Mouse (Mus musculus): Measurements from ENCODE around the gene Zfp827. TPM values are rescaled to one million over a fixed set of nuclear protein-coding genes. Genes with fewer than 3 reads are reported as not detected.

Zfp827 gene
- polyA plus RNA-seq, 1 experiment from 2014 or later, result 10.2 TPM

DNA sequence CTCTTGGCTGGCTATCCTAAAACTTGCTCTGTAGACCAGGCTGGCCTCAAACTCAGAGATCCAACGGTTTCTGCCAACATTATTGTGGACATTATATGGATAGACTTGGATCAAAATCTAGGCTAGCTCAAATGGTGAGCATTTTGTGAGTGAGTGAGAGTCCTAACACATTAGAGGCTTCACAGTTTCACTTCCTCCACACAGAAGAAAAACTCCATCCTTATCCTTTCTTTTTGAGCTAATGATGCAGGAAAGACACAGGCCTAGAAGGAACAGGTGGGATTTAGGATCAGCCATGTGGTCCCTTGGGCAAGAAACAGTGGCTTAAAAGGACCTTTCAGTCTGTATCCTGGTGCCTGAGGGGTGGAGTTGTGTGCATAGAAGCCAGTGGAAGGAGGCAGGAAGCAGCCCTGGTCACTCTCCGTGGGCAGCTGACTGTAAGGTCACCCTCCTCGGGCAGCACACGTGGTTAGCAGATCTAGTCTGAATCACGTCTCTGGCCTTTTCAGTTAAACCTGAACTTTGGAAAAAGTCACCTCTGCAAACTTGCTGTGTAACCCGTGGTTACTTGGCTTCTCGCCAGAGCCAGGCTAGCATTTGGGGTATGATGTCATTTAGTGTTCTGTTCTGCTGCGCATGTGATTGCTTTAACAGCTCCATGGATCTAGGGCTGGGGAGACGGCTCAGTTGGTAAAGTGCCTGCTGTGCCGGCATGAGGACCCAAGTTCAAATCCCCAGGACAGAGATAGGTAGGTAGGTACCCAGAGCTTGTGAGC lies 134.5 kb downstream of the Zfp827 start:
- whole genome bisulfite sequencing, result 39% methylated on average over 10 of the region's 10 CpGs
- peak; percentile 55 for ATAC-seq

DNA sequence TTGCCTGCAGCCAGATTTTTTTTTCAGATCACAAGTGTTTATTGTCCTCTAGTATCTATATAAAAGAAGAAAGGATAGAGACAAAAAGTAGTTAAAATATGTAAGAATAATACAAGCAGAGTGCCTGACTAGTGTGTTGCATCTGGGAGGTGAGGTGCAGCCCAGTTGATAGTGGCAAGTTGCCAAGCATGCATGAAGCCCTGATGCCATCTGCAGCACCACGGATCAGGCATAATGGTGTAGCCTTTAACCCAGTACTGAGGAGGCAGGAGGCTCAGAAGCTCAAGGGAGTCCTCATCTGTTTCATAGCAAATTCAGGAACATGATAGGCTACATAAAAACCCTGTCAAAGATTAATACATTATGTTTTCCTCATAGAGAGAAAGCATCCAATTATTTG lies 136.1 kb downstream of the Zfp827 start:
- 0 out of 2 replicates have a peak, but pooled peaks have one; percentile 24 for ATAC-seq
- DNase-seq (ENCODE audit: low spot score), result peak; percentile 51
- Histone ChIP-seq H3K4me3 (ENCODE audit: low read depth, low read length) (no peak overlapping the region), H3K36me3 (ENCODE audit: control insufficient read depth, insufficient read depth, low read length) (peaks cover 1% of the 10 kb centered on the region; the same call in 1 of the 2 replicates), H3K4me1 (ENCODE audit: control insufficient read depth, insufficient read depth, low read length) (peaks cover 12% of the 10 kb centered on the region; the same call in 1 of the 2 replicates), H3K9me3 (replicated peaks; ENCODE audit: control insufficient read depth, low read length) (no peaks in the 10 kb centered on the region), H3K27me3 (replicated peaks; ENCODE audit: control insufficient read depth, insufficient read depth, low read length) (no peaks in the 10 kb centered on the region), H3K4me2 (ENCODE audit: low read length) (no peak overlapping the region), H3K9ac (ENCODE audit: low read length) (no peak overlapping the region), H3K27ac (ENCODE audit: low read depth, low read length) (no peak overlapping the region)
- WGBS, result 18% methylated on average over 1 of the region's 1 CpGs

More for the DNA sequence above, 134.5 kb downstream of the Zfp827 start:
- DNase-seq (ENCODE audit: low spot score), result peak; percentile 75
- no peak overlapping the region for H3K4me3 ChIP-seq (ENCODE audit: low read depth, low read length)
- peaks cover 12% of the 10 kb centered on the region; the same call in 1 of the 2 replicates for H3K4me1 ChIP-seq (ENCODE audit: control insufficient read depth, insufficient read depth, low read length)
- H3K4me2 ChIP-seq (ENCODE audit: low read length), result no peak overlapping the region
- H3K27ac ChIP-seq (ENCODE audit: low read depth, low read length), result no peak overlapping the region
- no peaks in the 10 kb centered on the region for H3K27me3 ChIP-seq (replicated peaks; ENCODE audit: control insufficient read depth, insufficient read depth, low read length)
- H3K36me3 ChIP-seq (ENCODE audit: control insufficient read depth, insufficient read depth, low read length), result peaks cover 7% of the 10 kb centered on the region; the same call in 1 of the 2 replicates
- H3K9me3 ChIP-seq (replicated peaks; ENCODE audit: control insufficient read depth, low read length), result no peaks in the 10 kb centered on the region
- H3K9ac ChIP-seq (ENCODE audit: low read length), result no peak overlapping the region

DNA sequence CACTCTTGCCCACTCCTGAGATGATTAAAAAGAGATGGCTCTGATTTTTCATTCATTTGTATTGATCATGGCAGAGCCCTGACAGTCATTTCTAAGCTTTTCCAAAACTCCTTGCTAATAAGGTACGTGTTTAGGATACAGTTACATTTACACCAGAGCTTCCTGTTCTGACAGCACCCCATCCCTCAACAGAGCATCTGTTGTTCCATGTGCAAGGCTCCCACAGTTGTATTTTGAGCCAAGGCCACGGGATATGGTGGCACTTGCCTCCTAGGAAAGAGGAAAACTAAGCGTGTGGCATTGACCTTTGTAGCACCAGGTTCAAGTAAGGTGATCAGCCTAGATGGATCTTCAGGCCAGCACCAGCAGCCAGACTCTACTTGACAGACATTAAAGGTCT lies 137.0 kb downstream of the Zfp827 start:
- 73% methylated on average over 3 of the region's 3 CpGs for WGBS
- H3K4me3 ChIP-seq (ENCODE audit: low read depth, low read length), result no peak overlapping the region
- H3K36me3 ChIP-seq (ENCODE audit: control insufficient read depth, insufficient read depth, low read length), result no peaks in the 10 kb centered on the region
- H3K4me2 ChIP-seq (ENCODE audit: low read length), result no peak overlapping the region
- no peak overlapping the region for H3K27ac ChIP-seq (ENCODE audit: low read depth, low read length)
- H3K4me1 ChIP-seq (ENCODE audit: control insufficient read depth, insufficient read depth, low read length), result peaks cover 12% of the 10 kb centered on the region; the same call in 1 of the 2 replicates
- no peak for DNase-seq (ENCODE audit: low spot score)
- H3K9ac ChIP-seq (ENCODE audit: low read length), result no peak overlapping the region
- no peaks in the 10 kb centered on the region for H3K9me3 ChIP-seq (replicated peaks; ENCODE audit: control insufficient read depth, low read length)
- ATAC-seq, result no peak
- H3K27me3 ChIP-seq (replicated peaks; ENCODE audit: control insufficient read depth, insufficient read depth, low read length), result no peaks in the 10 kb centered on the region

DNA sequence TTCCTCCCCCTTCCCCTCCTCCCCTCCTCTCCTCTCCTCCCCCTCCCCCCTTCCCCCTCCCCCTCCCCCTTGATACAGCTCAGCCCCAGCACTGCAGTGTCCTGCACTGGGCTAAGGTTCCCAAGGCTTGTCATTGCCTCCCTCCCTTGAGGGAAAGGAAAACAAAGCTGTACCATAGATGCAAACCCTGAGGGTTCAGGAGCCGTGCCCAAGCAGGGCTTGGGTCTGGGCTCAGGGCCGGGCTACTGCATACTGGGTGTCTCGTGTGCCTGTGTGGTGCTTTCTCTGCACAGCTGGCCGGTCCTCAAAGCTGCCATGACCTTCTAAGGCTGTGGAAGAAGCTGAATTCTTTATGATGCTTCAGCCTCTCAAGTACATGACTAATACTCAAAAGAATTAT lies 145.4 kb downstream of the Zfp827 start:
- no peaks in the 10 kb centered on the region for H3K4me1 ChIP-seq (ENCODE audit: control insufficient read depth, insufficient read depth, low read length)
- no peak overlapping the region for H3K4me3 ChIP-seq (ENCODE audit: low read depth, low read length)
- no peak for ATAC-seq
- no peaks in the 10 kb centered on the region for H3K9me3 ChIP-seq (replicated peaks; ENCODE audit: control insufficient read depth, low read length)
- H3K9ac ChIP-seq (ENCODE audit: low read length), result no peak overlapping the region
- no peak for DNase-seq (ENCODE audit: low spot score)
- H3K27ac ChIP-seq (ENCODE audit: low read depth, low read length), result no peak overlapping the region
- no peaks in the 10 kb centered on the region for H3K27me3 ChIP-seq (replicated peaks; ENCODE audit: control insufficient read depth, insufficient read depth, low read length)
- peaks cover 23% of the 10 kb centered on the region for H3K36me3 ChIP-seq (ENCODE audit: control insufficient read depth, insufficient read depth, low read length)
- no peak overlapping the region for H3K4me2 ChIP-seq (ENCODE audit: low read length)
- WGBS, result 66% methylated on average over 4 of the region's 4 CpGs

DNA sequence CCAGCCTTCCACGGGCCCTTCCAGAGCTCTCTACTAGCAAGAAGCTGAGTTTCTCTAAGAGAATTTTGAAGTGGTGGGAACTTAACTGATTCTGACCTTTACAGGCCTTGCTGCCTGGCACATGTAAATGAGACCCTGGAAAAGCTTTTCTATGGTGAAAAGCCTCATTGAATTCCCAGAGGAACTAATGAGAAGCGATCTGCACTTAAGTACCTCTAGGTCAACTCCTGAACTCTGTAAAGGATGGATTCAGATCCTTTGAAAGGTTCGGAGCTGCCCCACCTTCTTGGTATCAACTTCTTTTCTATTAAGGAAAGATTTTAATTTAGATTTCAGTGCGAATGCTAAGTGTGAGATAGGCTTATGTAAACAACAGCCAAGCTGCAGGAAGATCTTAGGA lies 147.8 kb downstream of the Zfp827 start:
- no peaks in the 10 kb centered on the region for H3K27me3 ChIP-seq (replicated peaks; ENCODE audit: control insufficient read depth, insufficient read depth, low read length)
- peaks cover 47% of the 10 kb centered on the region for H3K36me3 ChIP-seq (ENCODE audit: control insufficient read depth, insufficient read depth, low read length)
- 47% methylated on average over 4 of the region's 4 CpGs for WGBS
- ATAC-seq (no peak), DNase-seq (ENCODE audit: low spot score) (no peak)
- no peak overlapping the region for H3K4me2 ChIP-seq (ENCODE audit: low read length)
- no peaks in the 10 kb centered on the region for H3K9me3 ChIP-seq (replicated peaks; ENCODE audit: control insufficient read depth, low read length)
- H3K27ac ChIP-seq (ENCODE audit: low read depth, low read length), result no peak overlapping the region
- H3K4me3 ChIP-seq (ENCODE audit: low read depth, low read length), result no peak overlapping the region
- H3K9ac ChIP-seq (ENCODE audit: low read length), result no peak overlapping the region
- no peaks in the 10 kb centered on the region for H3K4me1 ChIP-seq (ENCODE audit: control insufficient read depth, insufficient read depth, low read length)

DNA sequence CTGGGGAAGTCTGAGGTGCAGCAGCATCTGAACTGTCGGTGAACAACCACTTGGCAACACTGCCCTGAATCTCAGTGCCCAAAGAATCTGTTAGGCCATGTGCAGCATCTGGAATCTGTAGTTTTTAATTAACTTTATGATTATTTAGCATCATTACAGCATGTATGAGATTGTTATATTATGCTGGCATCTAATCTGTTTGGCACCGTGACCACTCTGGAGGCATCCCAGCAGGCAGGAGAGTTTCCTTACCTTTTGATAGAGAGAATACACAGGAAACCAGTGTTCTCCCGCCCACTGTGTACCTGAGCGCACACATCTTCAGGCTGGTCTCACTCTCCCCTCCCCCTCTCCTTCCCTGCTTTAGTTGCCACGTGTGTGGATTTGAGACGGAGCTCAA lies 151.4 kb downstream of the Zfp827 start:
- H3K36me3 ChIP-seq (ENCODE audit: control insufficient read depth, insufficient read depth, low read length), result peaks cover 72% of the 10 kb centered on the region

DNA sequence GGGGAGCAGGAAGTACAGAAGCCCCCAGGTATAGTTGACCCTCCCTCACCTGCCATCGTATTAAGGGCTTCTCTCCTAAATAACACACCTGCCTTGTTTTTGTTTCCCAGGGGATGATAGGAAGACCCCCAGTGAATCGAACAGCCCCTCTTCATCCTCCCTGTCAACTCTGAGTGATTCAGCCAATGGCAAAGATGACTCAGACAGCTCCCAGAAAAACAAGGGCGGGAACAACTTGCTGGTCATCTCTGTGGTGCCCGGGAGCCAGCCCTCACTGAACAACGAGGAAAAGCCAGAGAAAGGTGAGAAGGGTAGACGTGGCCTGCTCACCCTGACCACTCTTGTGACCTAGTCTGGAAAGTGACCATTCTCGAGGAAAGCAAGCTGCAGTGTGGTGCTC lies 157.3 kb downstream of the Zfp827 start:
- Histone ChIP-seq H3K9ac (ENCODE audit: low read length) (no peak overlapping the region), H3K27ac (ENCODE audit: low read depth, low read length) (no peak overlapping the region), H3K4me3 (ENCODE audit: low read depth, low read length) (no peak overlapping the region), H3K4me2 (ENCODE audit: low read length) (no peak overlapping the region), H3K27me3 (replicated peaks; ENCODE audit: control insufficient read depth, insufficient read depth, low read length) (no peaks in the 10 kb centered on the region), H3K4me1 (ENCODE audit: control insufficient read depth, insufficient read depth, low read length) (no peaks in the 10 kb centered on the region), H3K36me3 (ENCODE audit: control insufficient read depth, insufficient read depth, low read length) (peaks cover 79% of the 10 kb centered on the region), H3K9me3 (replicated peaks; ENCODE audit: control insufficient read depth, low read length) (no peaks in the 10 kb centered on the region)
- no peak for ATAC-seq
- WGBS, result 88% methylated on average over 7 of the region's 7 CpGs
- DNase-seq (ENCODE audit: low spot score), result no peak

More for the DNA sequence above, 151.4 kb downstream of the Zfp827 start:
- H3K4me2 ChIP-seq (ENCODE audit: low read length), result no peak overlapping the region
- no peaks in the 10 kb centered on the region for H3K27me3 ChIP-seq (replicated peaks; ENCODE audit: control insufficient read depth, insufficient read depth, low read length)
- H3K27ac ChIP-seq (ENCODE audit: low read depth, low read length), result no peak overlapping the region
- WGBS, result 93% methylated on average over 6 of the region's 6 CpGs
- no peaks in the 10 kb centered on the region for H3K4me1 ChIP-seq (ENCODE audit: control insufficient read depth, insufficient read depth, low read length)
- no peak for ATAC-seq
- H3K9ac ChIP-seq (ENCODE audit: low read length), result no peak overlapping the region
- no peak for DNase-seq (ENCODE audit: low spot score)
- H3K4me3 ChIP-seq (ENCODE audit: low read depth, low read length), result no peak overlapping the region
- no peaks in the 10 kb centered on the region for H3K9me3 ChIP-seq (replicated peaks; ENCODE audit: control insufficient read depth, low read length)

DNA sequence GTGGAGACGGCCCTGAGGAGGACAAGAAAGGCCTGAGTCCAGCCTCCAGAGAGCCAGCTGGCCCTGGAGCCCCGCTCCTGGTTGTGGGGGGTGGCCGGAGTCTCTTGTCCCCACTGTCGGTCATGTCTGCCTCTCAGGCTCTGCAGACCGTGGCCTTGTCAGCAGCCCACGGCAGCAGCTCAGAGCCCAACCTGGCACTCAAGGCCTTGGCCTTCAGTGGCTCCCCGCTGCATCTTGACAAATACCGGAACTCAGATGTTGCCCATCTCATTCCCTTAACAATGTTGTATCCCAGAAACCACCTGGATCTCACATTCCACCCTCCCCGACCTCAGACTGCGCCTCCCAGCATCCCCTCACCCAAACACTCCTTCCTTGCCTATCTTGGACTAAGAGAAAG lies 161.8 kb downstream of the Zfp827 start:
- H3K4me2 ChIP-seq (ENCODE audit: low read length), result no peak overlapping the region
- H3K4me1 ChIP-seq (ENCODE audit: control insufficient read depth, insufficient read depth, low read length), result no peaks in the 10 kb centered on the region
- peaks cover 58% of the 10 kb centered on the region for H3K36me3 ChIP-seq (ENCODE audit: control insufficient read depth, insufficient read depth, low read length)
- ATAC-seq (no peak), DNase-seq (ENCODE audit: low spot score) (no peak)
- no peaks in the 10 kb centered on the region for H3K27me3 ChIP-seq (replicated peaks; ENCODE audit: control insufficient read depth, insufficient read depth, low read length)
- no peak overlapping the region for H3K4me3 ChIP-seq (ENCODE audit: low read depth, low read length)
- H3K27ac ChIP-seq (ENCODE audit: low read depth, low read length), result no peak overlapping the region
- no peaks in the 10 kb centered on the region for H3K9me3 ChIP-seq (replicated peaks; ENCODE audit: control insufficient read depth, low read length)
- no peak overlapping the region for H3K9ac ChIP-seq (ENCODE audit: low read length)
- 95% methylated on average over 10 of the region's 10 CpGs for WGBS

DNA sequence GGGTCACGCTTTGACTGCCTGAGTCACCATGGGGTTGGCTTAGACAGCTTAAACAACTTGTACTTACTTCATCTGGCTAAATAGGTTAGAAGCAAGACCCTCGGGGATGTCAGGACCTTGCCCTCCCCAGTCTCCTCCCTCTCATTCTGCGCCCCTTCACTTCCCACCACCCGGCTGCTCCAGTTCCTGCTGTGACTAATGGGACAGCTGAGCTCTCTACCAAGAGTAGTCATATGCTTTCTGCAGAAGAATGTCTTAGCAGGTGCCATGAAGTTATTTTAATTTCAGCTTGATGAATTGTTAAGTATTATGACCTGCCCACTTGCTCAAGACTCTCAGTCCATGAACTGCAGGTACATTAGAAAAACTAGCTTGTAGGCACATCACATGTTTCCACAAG lies 168.2 kb downstream of the Zfp827 start:
- no peak overlapping the region for H3K9ac ChIP-seq (ENCODE audit: low read length)
- no peak overlapping the region for H3K4me2 ChIP-seq (ENCODE audit: low read length)
- H3K27me3 ChIP-seq (replicated peaks; ENCODE audit: control insufficient read depth, insufficient read depth, low read length), result no peaks in the 10 kb centered on the region
- ATAC-seq (no peak), DNase-seq (ENCODE audit: low spot score) (no peak)
- H3K4me1 ChIP-seq (ENCODE audit: control insufficient read depth, insufficient read depth, low read length), result 0 out of 2 replicates have a peak, but pooled peaks cover 2% of the 10 kb centered on the region
- 85% methylated on average over 4 of the region's 4 CpGs for WGBS
- H3K36me3 ChIP-seq (ENCODE audit: control insufficient read depth, insufficient read depth, low read length), result peaks cover 4% of the 10 kb centered on the region; the same call in 1 of the 2 replicates
- H3K27ac ChIP-seq (ENCODE audit: low read depth, low read length), result no peak overlapping the region
- no peak overlapping the region for H3K4me3 ChIP-seq (ENCODE audit: low read depth, low read length)
- no peaks in the 10 kb centered on the region for H3K9me3 ChIP-seq (replicated peaks; ENCODE audit: control insufficient read depth, low read length)

All from forebrain, embryonic 14.5 days (tissue).